Mouse (Mus musculus): Measurements from ENCODE around the gene Lsm14a. TPM values are rescaled to one million over a fixed set of nuclear protein-coding genes. Genes with fewer than 3 reads are reported as not detected.
A peak's percentile ranks its signal among the peaks of the same experiment; 100 is the strongest.

The Lsm14a gene
- polyA plus RNA-seq, 1 experiment, result 48.1 TPM

GRCm38 (mm10) chr7:34327493-34327892 is 65.6 kb downstream of the Lsm14a start:
- WGBS, result 41% methylated on average over 3 of the region's 3 CpGs
- peak; percentile 54 for DNase-seq

GRCm38 (mm10) chr7:34324857-34325256 is 68.3 kb downstream of the Lsm14a start:
- Histone ChIP-seq H3K4me1 (ENCODE audit: control insufficient read depth, insufficient read depth, low read length) (0 out of 2 replicates have a peak, but pooled peaks cover 2% of the 10 kb centered on the region), H3K27me3 (replicated peaks; ENCODE audit: control insufficient read depth, insufficient read depth, low read length) (no peaks in the 10 kb centered on the region), H3K27ac (ENCODE audit: insufficient read depth, low read depth, low read length) (no peak overlapping the region), H3K36me3 (ENCODE audit: control insufficient read depth, insufficient read depth, low read length) (no peaks in the 10 kb centered on the region), H3K4me3 (ENCODE audit: insufficient read depth, low read depth, low read length) (no peak overlapping the region)
- 95% methylated on average over 1 of the region's 1 CpGs for WGBS
- DNase-seq, result no peak
- TF ChIP-seq POLR2A (IDR thresholded peaks at IDR 0.05; ENCODE audit: low read depth, low read length) (no peak), CTCF (conservative IDR thresholded peaks at IDR 0.05; ENCODE audit: insufficient read depth, insufficient read length, low read depth, low read length) (no peak)

More at GRCm38 (mm10) chr7:34327493-34327892, 65.6 kb downstream of the Lsm14a start:
- no peak for TF ChIP-seq CTCF (conservative IDR thresholded peaks at IDR 0.05; ENCODE audit: insufficient read depth, insufficient read length, low read depth, low read length)
- no peak for TF ChIP-seq POLR2A (IDR thresholded peaks at IDR 0.05; ENCODE audit: low read depth, low read length)
- Histone ChIP-seq H3K27me3 (replicated peaks; ENCODE audit: control insufficient read depth, insufficient read depth, low read length) (no peaks in the 10 kb centered on the region), H3K36me3 (ENCODE audit: control insufficient read depth, insufficient read depth, low read length) (no peaks in the 10 kb centered on the region), H3K4me1 (ENCODE audit: control insufficient read depth, insufficient read depth, low read length) (0 out of 2 replicates have a peak, but pooled peaks cover 2% of the 10 kb centered on the region), H3K4me3 (ENCODE audit: insufficient read depth, low read depth, low read length) (no peak overlapping the region), H3K27ac (ENCODE audit: insufficient read depth, low read depth, low read length) (peak overlapping the region; percentile 35; the same call in 1 of the 2 replicates)

GRCm38 (mm10) chr7:34324005-34324404 is 69.1 kb downstream of the Lsm14a start:
- WGBS, result 96% methylated on average over 2 of the region's 2 CpGs
- TF ChIP-seq POLR2A (IDR thresholded peaks at IDR 0.05; ENCODE audit: low read depth, low read length) (no peak), CTCF (conservative IDR thresholded peaks at IDR 0.05; ENCODE audit: insufficient read depth, insufficient read length, low read depth, low read length) (no peak)
- Histone ChIP-seq H3K36me3 (ENCODE audit: control insufficient read depth, insufficient read depth, low read length) (no peaks in the 10 kb centered on the region), H3K27ac (ENCODE audit: insufficient read depth, low read depth, low read length) (no peak overlapping the region), H3K4me3 (ENCODE audit: insufficient read depth, low read depth, low read length) (no peak overlapping the region), H3K27me3 (replicated peaks; ENCODE audit: control insufficient read depth, insufficient read depth, low read length) (no peaks in the 10 kb centered on the region), H3K4me1 (ENCODE audit: control insufficient read depth, insufficient read depth, low read length) (0 out of 2 replicates have a peak, but pooled peaks cover 2% of the 10 kb centered on the region)
- DNase-seq, result no peak

- H3K36me3 ChIP-seq (ENCODE audit: control insufficient read depth, insufficient read depth, low read length), result no peaks in the 10 kb centered on the region
- no peaks in the 10 kb centered on the region for H3K27me3 ChIP-seq (replicated peaks; ENCODE audit: control insufficient read depth, insufficient read depth, low read length)
- no peak for TF ChIP-seq POLR2A (IDR thresholded peaks at IDR 0.05; ENCODE audit: low read depth, low read length)
- TF ChIP-seq CTCF (conservative IDR thresholded peaks at IDR 0.05; ENCODE audit: insufficient read depth, insufficient read length, low read depth, low read length), result no peak
- H3K27ac ChIP-seq (ENCODE audit: insufficient read depth, low read depth, low read length), result no peak overlapping the region
- 0 out of 2 replicates have a peak, but pooled peaks cover 2% of the 10 kb centered on the region for H3K4me1 ChIP-seq (ENCODE audit: control insufficient read depth, insufficient read depth, low read length)
- DNase-seq, result no peak
- H3K4me3 ChIP-seq (ENCODE audit: insufficient read depth, low read depth, low read length), result no peak overlapping the region
- WGBS, result 71% methylated on average over 8 of the region's 8 CpGs
Measured at GRCm38 (mm10) chr7:34323351-34323750, 69.8 kb downstream of the Lsm14a start.

- 95% methylated on average over 4 of the region's 4 CpGs for WGBS
- no peak for DNase-seq
Measured at GRCm38 (mm10) chr7:34321958-34322357, 71.2 kb downstream of the Lsm14a start.

GRCm38 (mm10) chr7:34321119-34321518 is 72.0 kb downstream of the Lsm14a start:
- WGBS, result 85% methylated on average over 5 of the region's 5 CpGs
- Histone ChIP-seq H3K27ac (ENCODE audit: insufficient read depth, low read depth, low read length) (no peak overlapping the region), H3K4me3 (ENCODE audit: insufficient read depth, low read depth, low read length) (no peak overlapping the region), H3K36me3 (ENCODE audit: control insufficient read depth, insufficient read depth, low read length) (no peaks in the 10 kb centered on the region), H3K27me3 (replicated peaks; ENCODE audit: control insufficient read depth, insufficient read depth, low read length) (no peaks in the 10 kb centered on the region), H3K4me1 (ENCODE audit: control insufficient read depth, insufficient read depth, low read length) (no peaks in the 10 kb centered on the region)
- TF ChIP-seq CTCF (conservative IDR thresholded peaks at IDR 0.05; ENCODE audit: insufficient read depth, insufficient read length, low read depth, low read length) (no peak), POLR2A (IDR thresholded peaks at IDR 0.05; ENCODE audit: low read depth, low read length) (no peak)
- no peak for DNase-seq

More at GRCm38 (mm10) chr7:34321958-34322357, 71.2 kb downstream of the Lsm14a start:
- no peaks in the 10 kb centered on the region for H3K36me3 ChIP-seq (ENCODE audit: control insufficient read depth, insufficient read depth, low read length)
- no peaks in the 10 kb centered on the region for H3K27me3 ChIP-seq (replicated peaks; ENCODE audit: control insufficient read depth, insufficient read depth, low read length)
- no peak for TF ChIP-seq POLR2A (IDR thresholded peaks at IDR 0.05; ENCODE audit: low read depth, low read length)
- no peak for TF ChIP-seq CTCF (conservative IDR thresholded peaks at IDR 0.05; ENCODE audit: insufficient read depth, insufficient read length, low read depth, low read length)
- H3K27ac ChIP-seq (ENCODE audit: insufficient read depth, low read depth, low read length), result no peak overlapping the region
- no peak overlapping the region for H3K4me3 ChIP-seq (ENCODE audit: insufficient read depth, low read depth, low read length)
- H3K4me1 ChIP-seq (ENCODE audit: control insufficient read depth, insufficient read depth, low read length), result no peaks in the 10 kb centered on the region

DNA sequence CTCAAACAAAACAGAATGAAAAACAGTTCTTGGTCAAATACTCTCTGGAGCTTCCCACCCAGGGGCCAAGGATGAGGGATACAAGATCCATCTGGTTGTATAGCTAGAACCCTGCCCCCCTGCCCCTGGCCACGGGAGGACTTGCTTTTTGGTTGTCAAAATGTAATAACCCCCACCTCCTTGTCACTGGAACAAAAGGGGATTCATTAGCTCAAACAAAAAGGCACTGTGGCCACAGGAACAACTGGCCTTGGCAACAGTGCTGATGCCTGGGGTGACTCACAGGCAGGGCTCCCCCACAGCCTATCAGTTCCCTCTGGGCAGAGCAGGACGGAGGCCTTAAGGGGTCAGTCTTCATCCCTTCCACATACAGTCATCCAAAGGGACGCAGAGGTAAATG is 73.2 kb downstream of the Lsm14a start:
- TF ChIP-seq POLR2A (IDR thresholded peaks at IDR 0.05; ENCODE audit: low read depth, low read length) (no peak), CTCF (conservative IDR thresholded peaks at IDR 0.05; ENCODE audit: insufficient read depth, insufficient read length, low read depth, low read length) (no peak)
- no peak overlapping the region for H3K4me3 ChIP-seq (ENCODE audit: insufficient read depth, low read depth, low read length)
- no peak overlapping the region for H3K27ac ChIP-seq (ENCODE audit: insufficient read depth, low read depth, low read length)
- H3K36me3 ChIP-seq (ENCODE audit: control insufficient read depth, insufficient read depth, low read length), result no peaks in the 10 kb centered on the region
- H3K4me1 ChIP-seq (ENCODE audit: control insufficient read depth, insufficient read depth, low read length), result no peaks in the 10 kb centered on the region
- 52% methylated on average over 3 of the region's 3 CpGs for WGBS
- DNase-seq, result no peak
- no peaks in the 10 kb centered on the region for H3K27me3 ChIP-seq (replicated peaks; ENCODE audit: control insufficient read depth, insufficient read depth, low read length)
